Mouse (Mus musculus): Measurements from ENCODE around the gene Dnaic2. TPM values are rescaled to one million over a fixed set of nuclear protein-coding genes. Genes with fewer than 3 reads are reported as not detected.

Gene Dnaic2
- polyA plus RNA-seq, 1 experiment from 2014 or later, result 0.50 TPM

- ATAC-seq (ENCODE audit: insufficient number of reproducible peaks, insufficient read depth, low FRiP score, low TSS enrichment, low read depth), result no peak
- H3K27ac ChIP-seq, result no peak overlapping the region
- no peaks in the 10 kb centered on the region for H3K36me3 ChIP-seq
- H3K4me2 ChIP-seq, result no peak overlapping the region
- no peaks in the 10 kb centered on the region for H3K9me3 ChIP-seq
- H3K27me3 ChIP-seq, result peaks cover 14% of the 10 kb centered on the region
- H3K4me1 ChIP-seq (replicated peaks), result peaks cover 2% of the 10 kb centered on the region; the same call in 1 of the 2 replicates
- H3K9ac ChIP-seq (replicated peaks), result no peak overlapping the region
- WGBS, result 63% methylated on average over 12 of the region's 12 CpGs
- no peak overlapping the region for H3K4me3 ChIP-seq (replicated peaks)
Observed at GRCm38 (mm10) chr11:114747564-114748138, 20.4 kb downstream of the Dnaic2 start.

- Histone ChIP-seq H3K4me2 (peak within 1 kb of the TSS; percentile 85), H3K36me3 (no peaks in the 10 kb centered on the region), H3K9me3 (no peaks in the 10 kb centered on the region), H3K4me1 (replicated peaks) (peaks cover 5% of the 10 kb centered on the region; the same call in 1 of the 2 replicates), H3K9ac (replicated peaks) (peak within 1 kb of the TSS; percentile 40; the same call in 1 of the 2 replicates), H3K27ac (no peak within 1 kb of the TSS), H3K4me3 (replicated peaks) (peak within 1 kb of the TSS; percentile 52), H3K27me3 (peaks cover 71% of the 10 kb centered on the region)
- 4% methylated on average over 50 of the region's 51 CpGs for WGBS
- ATAC-seq (ENCODE audit: insufficient number of reproducible peaks, insufficient read depth, low FRiP score, low TSS enrichment, low read depth), result no peak; the same call in 1 of the 2 replicates
Observed at GRCm38 (mm10) chr11:114764820-114765818, 37.9 kb downstream of the Dnaic2 start, which contains the start of gene Kif19a. Gene Kif19a (plus strand): TSS chr11:114765388.

GRCm38 (mm10) chr11:114769911-114770310, 42.7 kb downstream of the Dnaic2 start:
- no peak for ATAC-seq (ENCODE audit: insufficient number of reproducible peaks, insufficient read depth, low FRiP score, low TSS enrichment, low read depth)
- H3K27me3 ChIP-seq, result peaks cover 36% of the 10 kb centered on the region
- H3K9me3 ChIP-seq, result no peaks in the 10 kb centered on the region
- no peak overlapping the region for H3K9ac ChIP-seq (replicated peaks)
- H3K36me3 ChIP-seq, result no peaks in the 10 kb centered on the region
- whole genome bisulfite sequencing, result 57% methylated on average over 6 of the region's 6 CpGs
- no peak overlapping the region for H3K4me3 ChIP-seq (replicated peaks)
- peaks cover 3% of the 10 kb centered on the region for H3K4me1 ChIP-seq (replicated peaks)
- H3K27ac ChIP-seq, result no peak overlapping the region
- no peak overlapping the region for H3K4me2 ChIP-seq

- no peak overlapping the region for H3K4me2 ChIP-seq
- 53% methylated on average over 2 of the region's 2 CpGs for WGBS
- H3K27ac ChIP-seq, result no peak overlapping the region
- no peak overlapping the region for H3K9ac ChIP-seq (replicated peaks)
- no peak for ATAC-seq (ENCODE audit: insufficient number of reproducible peaks, insufficient read depth, low FRiP score, low TSS enrichment, low read depth)
- H3K9me3 ChIP-seq, result no peaks in the 10 kb centered on the region
- H3K27me3 ChIP-seq, result peaks cover 16% of the 10 kb centered on the region
- H3K4me1 ChIP-seq (replicated peaks), result no peaks in the 10 kb centered on the region; the same call in 1 of the 2 replicates
- no peak overlapping the region for H3K4me3 ChIP-seq (replicated peaks)
- H3K36me3 ChIP-seq, result no peaks in the 10 kb centered on the region
Observed at GRCm38 (mm10) chr11:114771896-114772295, 44.7 kb downstream of the Dnaic2 start.

GRCm38 (mm10) chr11:114780076-114780475, 52.9 kb downstream of the Dnaic2 start:
- Histone ChIP-seq H3K4me2 (no peak overlapping the region), H3K27me3 (peaks cover 70% of the 10 kb centered on the region), H3K36me3 (no peaks in the 10 kb centered on the region), H3K4me3 (replicated peaks) (no peak overlapping the region), H3K9ac (replicated peaks) (no peak overlapping the region), H3K27ac (no peak overlapping the region), H3K9me3 (no peaks in the 10 kb centered on the region), H3K4me1 (replicated peaks) (peaks cover 5% of the 10 kb centered on the region; the same call in 1 of the 2 replicates)
- 48% methylated on average over 9 of the region's 9 CpGs for WGBS
- no peak for ATAC-seq (ENCODE audit: insufficient number of reproducible peaks, insufficient read depth, low FRiP score, low TSS enrichment, low read depth)

GRCm38 (mm10) chr11:114785892-114786291, 58.7 kb downstream of the Dnaic2 start:
- no peaks in the 10 kb centered on the region for H3K9me3 ChIP-seq
- H3K27ac ChIP-seq, result no peak overlapping the region
- no peak for ATAC-seq (ENCODE audit: insufficient number of reproducible peaks, insufficient read depth, low FRiP score, low TSS enrichment, low read depth)
- H3K36me3 ChIP-seq, result no peaks in the 10 kb centered on the region
- H3K4me3 ChIP-seq (replicated peaks), result peak overlapping the region; percentile 35
- H3K27me3 ChIP-seq, result peaks cover 98% of the 10 kb centered on the region
- WGBS, result 46% methylated on average over 10 of the region's 10 CpGs
- H3K4me1 ChIP-seq (replicated peaks), result peaks cover 12% of the 10 kb centered on the region
- peak overlapping the region; percentile 57 for H3K4me2 ChIP-seq
- no peak overlapping the region for H3K9ac ChIP-seq (replicated peaks)

GRCm38 (mm10) chr11:114786326-114786725, 59.1 kb downstream of the Dnaic2 start:
- Histone ChIP-seq H3K27ac (no peak overlapping the region), H3K27me3 (peaks cover 98% of the 10 kb centered on the region), H3K9me3 (no peaks in the 10 kb centered on the region), H3K4me1 (replicated peaks) (peaks cover 13% of the 10 kb centered on the region), H3K36me3 (no peaks in the 10 kb centered on the region), H3K4me2 (peak overlapping the region; percentile 57), H3K4me3 (replicated peaks) (peak overlapping the region; percentile 35), H3K9ac (replicated peaks) (peak overlapping the region; percentile 34; the same call in 1 of the 2 replicates)
- no peak for ATAC-seq (ENCODE audit: insufficient number of reproducible peaks, insufficient read depth, low FRiP score, low TSS enrichment, low read depth)
- WGBS, result 2% methylated on average over 43 of the region's 43 CpGs

GRCm38 (mm10) chr11:114787611-114788010, 60.4 kb downstream of the Dnaic2 start:
- Histone ChIP-seq H3K4me1 (replicated peaks) (peaks cover 25% of the 10 kb centered on the region), H3K9me3 (no peaks in the 10 kb centered on the region), H3K27me3 (peaks cover 98% of the 10 kb centered on the region), H3K4me3 (replicated peaks) (no peak overlapping the region), H3K9ac (replicated peaks) (no peak overlapping the region), H3K27ac (no peak overlapping the region), H3K4me2 (no peak overlapping the region), H3K36me3 (no peaks in the 10 kb centered on the region)
- no peak for ATAC-seq (ENCODE audit: insufficient number of reproducible peaks, insufficient read depth, low FRiP score, low TSS enrichment, low read depth)
- 84% methylated on average over 3 of the region's 3 CpGs for WGBS

GRCm38 (mm10) chr11:114789061-114789714, 62.0 kb downstream of the Dnaic2 start:
- WGBS, result 10% methylated on average over 30 of the region's 30 CpGs
- Histone ChIP-seq H3K4me3 (replicated peaks) (peak overlapping the region; percentile 19), H3K27ac (no peak overlapping the region), H3K27me3 (peaks cover 100% of the 10 kb centered on the region), H3K9me3 (no peaks in the 10 kb centered on the region), H3K4me2 (peak overlapping the region; percentile 43), H3K9ac (replicated peaks) (no peak overlapping the region), H3K4me1 (replicated peaks) (peaks cover 25% of the 10 kb centered on the region), H3K36me3 (no peaks in the 10 kb centered on the region)
- ATAC-seq (ENCODE audit: insufficient number of reproducible peaks, insufficient read depth, low FRiP score, low TSS enrichment, low read depth), result 0 out of 2 replicates have a peak, but pooled peaks have one; percentile 9

- Histone ChIP-seq H3K4me1 (replicated peaks) (peaks cover 25% of the 10 kb centered on the region), H3K4me2 (peak overlapping the region; percentile 43; the same call in 1 of the 2 replicates), H3K4me3 (replicated peaks) (no peak overlapping the region), H3K36me3 (no peaks in the 10 kb centered on the region), H3K9ac (replicated peaks) (no peak overlapping the region), H3K27me3 (peaks cover 100% of the 10 kb centered on the region), H3K9me3 (no peaks in the 10 kb centered on the region), H3K27ac (no peak overlapping the region)
- WGBS, result 56% methylated on average over 9 of the region's 9 CpGs
- ATAC-seq (ENCODE audit: insufficient number of reproducible peaks, insufficient read depth, low FRiP score, low TSS enrichment, low read depth), result no peak
Observed at GRCm38 (mm10) chr11:114789716-114790115, 62.5 kb downstream of the Dnaic2 start.

GRCm38 (mm10) chr11:114790171-114790570, 63.0 kb downstream of the Dnaic2 start:
- Histone ChIP-seq H3K9me3 (no peaks in the 10 kb centered on the region), H3K4me2 (no peak overlapping the region), H3K27me3 (peaks cover 100% of the 10 kb centered on the region), H3K9ac (replicated peaks) (no peak overlapping the region), H3K4me1 (replicated peaks) (peaks cover 29% of the 10 kb centered on the region), H3K36me3 (no peaks in the 10 kb centered on the region), H3K4me3 (replicated peaks) (no peak overlapping the region), H3K27ac (no peak overlapping the region)
- 60% methylated on average over 12 of the region's 12 CpGs for WGBS
- no peak for ATAC-seq (ENCODE audit: insufficient number of reproducible peaks, insufficient read depth, low FRiP score, low TSS enrichment, low read depth)
